Mouse (Mus musculus): Measurements from ENCODE around the gene Man1b1.

DNA sequence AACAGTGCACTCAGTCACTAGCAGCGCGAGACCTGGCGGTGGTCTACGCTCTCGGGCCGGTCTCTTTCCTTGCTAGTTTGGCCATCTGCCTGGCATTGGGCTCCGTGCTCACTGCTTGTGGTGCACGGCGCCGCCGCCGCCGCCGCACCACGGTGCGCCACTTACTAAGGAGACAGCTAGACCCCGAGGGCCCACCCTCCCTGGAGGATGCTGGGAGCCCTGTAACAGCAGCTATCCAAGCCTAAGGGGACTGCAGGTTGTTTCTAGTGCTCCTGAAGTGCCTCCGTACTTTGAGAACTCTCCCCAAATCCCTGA lies 41.4 kb upstream of the Man1b1 start:
- TF ChIP-seq GATA1 (IDR thresholded peaks at IDR 0.05; ENCODE audit: low read length) (no peak), TAL1 (IDR thresholded peaks at IDR 0.05; ENCODE audit: low read length) (no peak)
